Mouse (Mus musculus) liver, postnatal 0 days (tissue): ENCODE measurements at regions not wholly inside any gene's neighbourhood (a gene's known extent, or its start where the extent isn't known, plus 50 kb on each side); places are given as distances from the start of the nearest gene placed in this dataset.

Source experiments
- CTCF ChIP-seq: sonication (generic); IDR thresholded peaks from 2 replicates; pipeline ENCODE4 v1.5.1; 2016; ENCODE audit warnings: antibody characterized with exemption, low read depth
- EP300 ChIP-seq: IDR thresholded peaks from 2 replicates; pipeline ENCODE4 v1.6.1; 2016; ENCODE audit warnings: antibody characterized with exemption, low read depth, mild to moderate bottlenecking

GRCm38 (mm10) chr4:12534151-12534550 lies 362.3 kb upstream of the Fam92a start:
- no peak for TF ChIP-seq EP300
- no peak for TF ChIP-seq CTCF
